Mouse (Mus musculus) spleen, postnatal 14 days (tissue): Measurements from ENCODE around the gene Qtrt2.

Experiments
- DNase-seq, 2 experiments: peaks; one replicate each; pipeline ENCODE4 v3.0.0; 2021 to 2022; ENCODE audit warnings: low spot score in 2 of 2

Gene Qtrt2

GRCm38 (mm10) chr16:43925001-43925558 is 1.5 kb downstream of the Qtrt2 start:
- DNase-seq = no peak

GRCm38 (mm10) chr16:43922630-43923029 is 4.0 kb downstream of the Qtrt2 start:
- DNase-seq = no peak

GRCm38 (mm10) chr16:43922024-43922423 is 4.6 kb downstream of the Qtrt2 start:
- no peak for DNase-seq

GRCm38 (mm10) chr16:43918867-43919266 is 7.7 kb downstream of the Qtrt2 start:
- DNase-seq = no peak

GRCm38 (mm10) chr16:43908881-43909280 is 17.7 kb downstream of the Qtrt2 start:
- DNase-seq = no peak

GRCm38 (mm10) chr16:43900571-43900970 is 26.0 kb downstream of the Qtrt2 start:
- no peak for DNase-seq

GRCm38 (mm10) chr16:43900138-43900537 is 26.5 kb downstream of the Qtrt2 start:
- no peak for DNase-seq

- DNase-seq = no peak
Observed at GRCm38 (mm10) chr16:43894501-43894900, 32.1 kb downstream of the Qtrt2 start.

GRCm38 (mm10) chr16:43890747-43891336 is 35.8 kb downstream of the Qtrt2 start:
- no peak for DNase-seq

GRCm38 (mm10) chr16:43890005-43890336 is 36.6 kb downstream of the Qtrt2 start:
- no peak for DNase-seq

- peak; percentile 92 to 97 for DNase-seq
Observed at GRCm38 (mm10) chr16:43889208-43890004, 37.2 kb downstream of the Qtrt2 start, which contains the start of gene Ccdc191. Gene Ccdc191 (plus strand): TSS chr16:43889800.

- DNase-seq = no peak
Observed at GRCm38 (mm10) chr16:43882329-43882728, 44.3 kb downstream of the Qtrt2 start.

- DNase-seq = no peak
Observed at GRCm38 (mm10) chr16:43881636-43882035, 45.0 kb downstream of the Qtrt2 start.

GRCm38 (mm10) chr16:43879769-43880168 is 46.8 kb downstream of the Qtrt2 start:
- no peak for DNase-seq

- DNase-seq = no peak
Observed at GRCm38 (mm10) chr16:43871419-43871818, 55.2 kb downstream of the Qtrt2 start.

GRCm38 (mm10) chr16:43869805-43870204 is 56.8 kb downstream of the Qtrt2 start:
- no peak for DNase-seq

GRCm38 (mm10) chr16:43860624-43861023 is 66.0 kb downstream of the Qtrt2 start:
- no peak for DNase-seq

GRCm38 (mm10) chr16:43858941-43859476 is 67.6 kb downstream of the Qtrt2 start:
- DNase-seq = no peak

- no peak for DNase-seq
Observed at GRCm38 (mm10) chr16:43849839-43850238, 76.8 kb downstream of the Qtrt2 start.

GRCm38 (mm10) chr16:43841236-43841635 is 85.4 kb downstream of the Qtrt2 start:
- no peak for DNase-seq

- no peak for DNase-seq
Observed at GRCm38 (mm10) chr16:43831957-43832356, 94.7 kb downstream of the Qtrt2 start.

GRCm38 (mm10) chr16:43827492-43827891 is 99.1 kb downstream of the Qtrt2 start:
- DNase-seq = no peak

- no peak for DNase-seq
Observed at GRCm38 (mm10) chr16:43818404-43818803, 108.2 kb downstream of the Qtrt2 start.
